Mouse (Mus musculus) 3T3-L1 (cell line): ENCODE measurements around the gene Chn1.
A peak's percentile ranks its signal among the peaks of the same experiment; 100 is the strongest.

Source experiments
- DNase-seq: peaks from one replicate; pipeline ENCODE4 v3.0.0-alpha.2; 2015; ENCODE audit warnings: low read depth, low spot score

Gene Chn1

DNA sequence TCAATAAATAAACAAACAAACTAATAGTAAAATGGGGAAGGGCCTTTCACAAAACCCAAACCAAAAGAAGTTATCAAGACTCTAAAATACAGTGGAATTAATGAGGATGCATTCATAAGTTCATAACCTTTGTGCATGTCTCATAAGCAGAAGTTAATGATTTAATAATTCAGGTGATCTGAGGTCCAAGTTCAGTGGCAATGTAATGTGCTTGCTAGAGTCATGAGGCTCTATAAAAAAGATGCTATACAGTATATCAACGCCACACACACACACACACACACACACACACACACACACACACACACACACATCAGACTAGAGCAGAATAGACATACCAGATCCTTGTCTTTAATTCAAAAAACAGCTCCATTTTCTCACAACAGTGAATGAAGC is 28.8 kb downstream of the Chn1 start:
- DNase-seq, result no peak

DNA sequence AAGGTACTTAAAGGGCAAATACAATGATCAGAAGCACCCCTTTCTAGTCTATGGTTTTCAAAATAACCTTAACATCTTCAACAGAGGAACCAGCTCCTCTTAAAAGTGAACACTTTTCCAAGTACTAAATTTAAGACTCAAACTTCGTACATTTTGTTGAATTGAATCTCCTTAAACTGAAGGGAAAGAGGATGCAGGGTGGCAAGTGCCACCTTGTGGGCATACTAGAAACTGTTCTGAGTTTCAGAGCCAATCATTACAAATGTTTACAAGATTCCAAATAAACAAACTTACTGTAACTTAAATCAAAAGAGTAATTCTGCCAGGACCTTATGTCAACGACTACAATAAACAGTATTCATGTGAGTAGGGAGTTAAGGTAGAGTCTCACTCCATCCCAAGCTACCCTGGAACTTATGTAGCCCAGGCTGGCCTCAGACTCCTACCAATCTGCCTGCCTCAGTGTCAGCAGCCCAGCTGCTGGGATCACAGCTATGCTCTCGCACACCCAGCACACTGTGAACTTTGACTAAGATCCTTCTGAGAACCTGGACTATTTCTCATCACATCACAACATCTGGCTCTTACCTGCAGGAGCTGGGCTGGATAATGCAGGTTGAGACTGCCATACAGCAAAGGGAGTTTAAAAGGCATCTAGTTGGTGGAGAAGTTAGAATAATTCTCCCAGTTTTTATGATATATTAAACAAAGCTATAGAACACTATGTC is 29.3 kb downstream of the Chn1 start:
- DNase-seq, result peak; percentile 65

DNA sequence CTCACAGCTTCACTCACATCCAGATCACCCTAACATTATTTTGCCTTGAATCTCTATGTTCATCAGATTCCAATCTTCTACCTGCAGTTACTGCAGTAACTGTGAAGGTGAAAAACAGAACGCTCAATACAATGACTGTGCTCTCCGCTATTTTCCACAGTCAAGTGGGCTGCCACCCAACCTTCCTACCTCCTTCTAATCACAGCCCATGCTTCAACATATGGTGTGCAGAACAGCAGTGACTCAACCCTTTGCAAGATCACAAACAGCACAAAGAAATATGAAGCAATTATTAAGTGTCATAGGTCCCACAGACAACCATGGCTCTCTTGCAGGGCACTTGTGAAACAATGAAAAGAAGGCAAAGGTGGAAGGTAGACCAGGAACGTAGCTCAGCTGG is 33.9 kb downstream of the Chn1 start:
- no peak for DNase-seq

DNA sequence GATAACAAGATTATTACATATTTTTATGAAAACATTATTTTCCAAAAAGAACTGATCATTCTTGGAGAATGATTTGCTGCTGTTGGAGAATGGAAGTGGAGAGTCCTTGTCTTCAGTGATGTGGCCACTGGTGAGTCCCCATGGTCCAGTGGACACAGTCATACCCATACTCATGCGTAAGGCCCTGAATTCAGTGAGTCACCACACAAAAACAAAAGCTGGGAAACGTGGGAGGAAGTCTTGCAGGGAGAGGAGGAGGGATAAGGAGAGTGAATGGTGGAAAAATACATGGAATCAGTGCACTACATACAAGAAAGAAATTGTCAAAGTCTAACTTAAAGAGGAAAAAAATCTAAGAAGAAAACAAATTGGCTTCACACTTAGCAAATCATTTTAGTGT is 47.3 kb downstream of the Chn1 start:
- DNase-seq, result peak; percentile 19

DNA sequence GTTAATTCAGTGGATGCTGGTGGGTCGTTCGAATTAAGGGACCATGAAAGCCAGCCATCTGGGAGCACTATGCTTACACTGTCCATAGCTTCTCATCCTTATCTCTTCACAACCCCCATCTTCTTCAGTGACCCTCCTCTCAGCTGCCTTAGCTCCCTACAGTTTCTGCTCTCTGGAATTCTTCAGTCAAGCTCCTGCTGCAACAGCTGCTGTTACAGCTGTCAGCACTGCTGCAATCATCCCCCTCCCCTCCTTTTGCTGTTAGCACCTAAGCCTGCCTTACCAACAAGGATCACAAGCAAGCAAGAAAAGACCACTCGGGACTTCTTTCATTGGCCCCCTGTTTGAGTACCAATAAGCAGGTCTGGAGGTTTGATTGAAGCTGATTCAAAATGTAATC is 50.2 kb downstream of the Chn1 start:
- DNase-seq, result no peak

DNA sequence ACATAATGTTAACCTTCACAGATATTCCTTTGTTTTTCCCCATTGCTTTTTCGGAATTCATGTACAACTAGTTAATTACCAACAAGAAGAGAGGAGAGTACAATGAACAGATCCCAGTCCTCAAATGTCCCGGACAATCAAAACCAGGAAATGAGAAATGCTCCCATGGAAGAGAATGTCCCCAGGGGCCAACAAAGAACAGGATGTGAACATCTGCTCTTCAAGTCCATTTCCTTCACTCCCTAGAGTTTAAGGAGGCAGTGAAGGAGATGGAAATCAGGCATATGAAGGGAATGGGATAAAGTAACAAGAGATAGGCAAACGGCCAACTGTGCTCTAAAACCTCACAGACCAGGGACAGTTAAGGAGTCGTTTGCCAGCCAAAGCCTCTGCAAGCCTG is 53.3 kb downstream of the Chn1 start:
- peak; percentile 8 for DNase-seq

DNA sequence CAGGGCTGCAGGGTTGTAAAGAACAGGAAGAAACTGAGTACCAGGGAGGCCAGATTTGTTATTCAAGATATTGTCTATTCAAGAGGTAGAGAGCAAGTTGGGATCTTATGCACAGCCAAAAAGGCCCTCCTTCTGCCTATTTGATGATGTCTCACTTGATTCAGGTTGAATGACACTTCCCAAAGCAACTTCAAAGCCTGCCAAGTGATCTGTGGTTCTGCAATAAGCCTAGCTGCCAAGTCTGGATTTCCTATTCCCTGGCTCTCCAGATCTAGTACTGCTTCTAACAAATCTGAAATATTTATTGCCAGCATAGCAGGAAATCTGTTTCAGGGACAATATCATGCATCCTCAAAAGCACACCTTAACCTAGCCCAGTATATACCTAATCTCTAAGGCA is 62.7 kb downstream of the Chn1 start:
- DNase-seq, result no peak

DNA sequence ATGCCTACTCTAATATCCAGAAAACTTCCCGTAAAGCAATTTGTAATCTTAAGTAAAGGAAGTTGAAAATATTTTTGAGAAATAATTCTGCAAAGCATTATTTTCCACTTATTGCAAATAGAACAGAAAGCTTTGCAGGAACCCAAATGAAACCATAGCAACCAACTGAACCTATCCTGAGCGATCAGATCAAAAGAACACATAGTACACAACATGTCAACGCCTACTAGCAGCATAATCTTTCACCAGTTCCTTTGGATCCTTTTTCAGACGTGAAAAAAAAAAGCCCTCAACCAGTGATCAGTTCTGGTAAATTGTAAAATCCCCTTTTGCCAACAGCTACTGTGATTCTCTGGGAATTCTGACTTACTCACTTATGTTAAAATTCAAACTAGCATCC is 82.1 kb downstream of the Chn1 start:
- no peak for DNase-seq

DNA sequence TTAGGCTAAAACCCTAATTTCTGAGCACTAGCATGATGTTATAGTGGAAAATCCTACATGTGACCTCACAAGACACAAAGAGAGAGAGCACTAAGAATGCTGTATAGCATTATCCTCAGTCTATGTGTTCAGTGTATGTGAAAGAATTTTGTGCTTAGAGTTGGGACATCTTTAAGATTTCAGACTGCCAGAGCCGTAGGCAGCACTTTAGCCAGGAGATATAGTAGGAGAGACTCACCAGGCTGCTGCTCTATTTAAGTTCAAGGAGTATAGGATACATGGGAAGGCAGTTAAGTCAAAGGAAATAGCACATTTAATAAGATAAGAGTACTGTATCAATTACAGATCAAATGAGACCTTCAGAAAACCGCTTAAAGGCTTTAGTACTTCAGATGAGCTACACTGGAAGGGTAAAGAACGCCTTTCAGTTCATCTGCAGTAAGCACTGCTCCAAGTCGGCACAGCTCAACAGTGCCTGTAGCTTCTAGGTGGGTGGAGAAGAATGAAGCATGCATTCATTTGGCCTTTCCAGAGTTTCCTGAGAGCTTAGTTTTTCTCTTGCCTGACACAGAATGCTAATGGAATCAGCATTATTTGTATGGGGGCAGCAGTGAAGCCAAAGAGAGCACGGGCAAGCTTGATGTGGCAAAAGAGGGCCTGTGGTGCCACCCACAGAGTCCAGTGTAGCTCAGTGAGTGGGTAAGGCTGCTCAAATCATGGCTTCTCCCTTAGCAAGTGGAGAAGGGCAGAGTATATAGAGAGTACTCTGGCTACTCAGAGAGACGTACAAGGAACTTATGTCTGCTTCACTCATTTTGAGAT is 84.2 kb downstream of the Chn1 start:
- DNase-seq, result no peak

DNA sequence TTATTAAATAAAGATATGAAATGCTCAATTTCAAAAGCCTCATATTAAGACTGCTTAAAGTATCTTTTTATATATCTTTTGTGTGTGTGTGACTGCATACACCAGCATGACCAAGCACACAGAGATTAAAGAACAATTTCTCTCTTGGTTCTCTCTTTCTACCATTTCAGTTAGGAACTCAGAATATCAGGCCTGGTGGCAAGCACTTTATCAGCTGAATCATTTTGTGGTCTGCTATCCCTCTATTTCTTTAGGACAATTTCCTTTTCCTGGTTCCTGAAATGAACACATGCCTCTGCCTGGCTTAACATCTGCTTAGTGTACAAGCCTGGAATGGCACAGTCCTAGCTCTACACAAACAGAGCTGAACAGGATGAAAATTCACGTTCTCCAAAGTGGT is 92.6 kb downstream of the Chn1 start:
- no peak for DNase-seq

DNA sequence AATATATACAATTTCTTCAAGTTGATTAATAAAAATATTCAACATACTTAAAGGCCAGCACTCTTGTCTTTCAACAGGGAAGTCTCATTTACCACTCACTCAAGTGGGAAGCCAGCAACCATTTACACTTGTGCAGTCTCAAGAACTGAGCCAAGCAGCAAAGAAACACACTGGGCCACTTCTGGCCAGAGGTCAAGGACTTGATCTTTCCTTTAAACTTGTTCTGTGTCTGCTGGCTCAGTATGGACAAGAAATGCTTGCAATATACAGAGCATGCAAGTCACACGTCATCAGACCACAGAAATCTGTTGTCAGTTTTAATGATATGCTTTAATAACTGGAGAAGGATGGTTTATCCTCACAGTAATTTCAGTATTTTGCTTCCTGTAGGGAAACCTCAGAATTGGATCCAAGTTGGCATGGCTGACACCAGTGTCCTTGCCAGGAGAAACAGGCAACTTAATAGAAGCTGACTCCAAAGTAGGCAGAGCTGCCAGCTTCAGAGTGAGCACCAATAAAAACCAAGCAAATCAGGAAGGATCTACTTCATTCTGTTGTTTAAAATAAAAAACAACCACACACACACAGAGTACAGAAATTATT is 94.6 kb downstream of the Chn1 start:
- DNase-seq, result no peak

DNA sequence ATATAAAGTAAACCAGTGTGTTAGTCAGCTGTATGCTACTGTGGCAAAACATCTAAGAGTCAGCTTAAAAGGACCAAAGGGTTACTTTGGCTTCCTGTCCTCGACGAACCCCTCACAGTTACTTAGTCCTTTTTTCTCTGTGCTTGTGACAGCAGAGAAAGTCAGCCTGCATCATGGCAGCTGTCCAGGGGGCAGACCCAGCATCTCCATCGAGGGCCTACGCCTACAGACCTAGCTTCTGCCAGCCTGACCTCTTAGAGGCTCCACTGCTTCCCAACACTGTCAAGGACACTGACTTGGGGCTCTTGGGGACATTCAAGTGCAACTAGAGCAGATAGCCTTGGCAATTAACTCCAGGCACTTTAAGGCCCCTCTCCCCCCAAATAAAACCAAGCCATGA is 106.5 kb downstream of the Chn1 start:
- DNase-seq, result no peak

DNA sequence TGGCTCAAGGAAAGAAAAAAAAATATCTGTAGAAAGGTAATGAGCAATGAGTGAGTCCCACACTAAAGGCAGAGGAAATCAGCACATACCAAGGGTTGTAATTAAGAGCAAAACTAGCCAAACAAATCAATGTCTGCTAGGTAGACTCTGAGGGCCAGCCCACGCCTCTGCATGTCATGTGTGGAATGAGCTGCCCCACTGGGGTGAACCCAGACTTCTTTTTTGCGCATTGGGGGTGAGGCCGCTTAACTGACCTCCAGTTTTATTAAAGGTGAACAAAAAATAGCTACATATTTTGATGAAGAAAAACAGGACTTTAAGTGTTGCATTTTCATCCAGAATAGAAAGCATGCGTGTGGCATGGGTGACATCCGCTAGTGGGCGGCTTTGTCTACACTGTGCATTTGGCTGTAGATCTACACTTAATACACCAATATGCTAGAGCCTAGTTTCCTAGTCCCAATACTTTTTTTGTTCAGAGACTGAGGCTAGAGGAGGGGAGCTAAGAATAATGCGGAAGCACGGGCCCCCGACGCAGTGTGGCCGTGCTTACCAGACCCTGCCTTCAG is 114.5 kb downstream of the Chn1 start:
- no peak for DNase-seq

DNA sequence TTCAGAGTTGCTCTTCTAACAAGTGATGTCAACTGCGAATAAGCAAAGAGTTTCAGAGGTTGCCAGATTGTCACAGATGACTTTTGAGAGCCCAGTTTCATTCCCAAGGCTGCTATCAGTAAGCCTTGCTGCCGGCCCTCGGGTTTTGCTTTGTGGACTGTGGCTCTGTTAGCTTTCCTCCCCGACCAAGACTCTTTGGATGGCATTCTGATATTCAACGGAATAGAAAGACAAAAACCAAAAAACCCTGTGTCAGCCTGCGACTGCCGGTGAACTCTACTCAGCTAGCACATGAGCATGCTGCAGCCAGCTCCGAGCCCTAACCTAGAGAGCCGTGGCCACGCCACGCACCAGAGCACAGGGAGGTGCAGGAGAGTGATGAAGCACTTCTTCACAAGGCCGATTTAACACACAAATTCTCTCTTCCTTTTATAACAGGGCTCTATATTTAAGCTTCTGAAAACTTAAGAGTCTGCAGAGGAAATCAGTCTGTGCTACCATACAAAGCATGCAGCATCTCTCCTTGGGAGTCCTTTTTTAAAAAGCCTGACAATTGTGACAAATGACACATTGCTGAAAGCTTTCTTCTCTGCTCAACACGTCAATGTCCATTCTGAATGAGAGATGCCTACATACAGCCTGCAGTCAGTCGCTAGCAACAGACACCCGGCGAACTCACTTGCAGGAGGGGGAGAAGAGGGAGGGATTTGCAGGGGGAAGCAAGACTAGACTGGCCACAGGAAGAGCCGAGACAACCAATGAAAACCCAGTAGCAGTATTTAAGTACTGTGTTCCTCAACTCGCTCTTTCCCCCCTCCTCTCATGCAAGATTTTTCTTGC is 115.2 kb downstream of the Chn1 start:
- DNase-seq, result no peak

DNA sequence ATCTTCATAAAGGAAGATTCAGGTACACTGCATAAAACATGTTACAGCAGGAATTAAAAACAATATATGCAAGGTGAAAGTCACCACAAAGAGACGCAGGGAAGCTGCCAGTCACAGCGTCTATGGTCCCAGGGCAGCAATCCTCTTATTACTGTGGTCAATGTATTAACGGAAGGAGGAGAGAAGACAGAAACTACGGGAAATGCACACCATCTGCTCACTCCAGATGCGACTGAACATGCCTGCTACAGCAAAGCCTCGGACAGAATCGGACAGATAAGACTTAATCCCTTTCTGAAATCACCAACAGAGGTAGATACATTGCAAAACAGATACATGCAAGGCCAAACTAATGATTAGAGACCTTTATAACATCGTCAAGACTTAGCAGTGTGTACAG is 116.1 kb downstream of the Chn1 start:
- no peak for DNase-seq

DNA sequence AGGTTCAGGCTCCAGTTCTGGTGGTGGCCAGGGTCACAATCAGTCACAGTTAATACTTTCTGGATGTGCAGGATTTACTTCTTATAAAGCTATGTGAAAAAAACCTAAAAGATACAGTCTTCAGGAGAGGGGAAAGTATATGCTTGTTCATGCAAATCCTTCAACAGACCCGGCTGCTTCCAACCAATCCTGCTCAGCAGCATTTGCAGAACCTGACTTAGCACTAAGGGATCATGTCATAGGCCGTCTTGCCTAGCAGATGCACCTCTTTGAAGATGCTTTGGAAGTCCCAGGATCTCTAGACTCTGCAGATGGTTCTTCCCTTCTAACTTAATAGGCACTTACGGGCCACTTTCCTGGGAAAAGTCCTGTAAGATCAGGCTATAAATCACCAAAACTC is 117.2 kb downstream of the Chn1 start:
- DNase-seq, result no peak

DNA sequence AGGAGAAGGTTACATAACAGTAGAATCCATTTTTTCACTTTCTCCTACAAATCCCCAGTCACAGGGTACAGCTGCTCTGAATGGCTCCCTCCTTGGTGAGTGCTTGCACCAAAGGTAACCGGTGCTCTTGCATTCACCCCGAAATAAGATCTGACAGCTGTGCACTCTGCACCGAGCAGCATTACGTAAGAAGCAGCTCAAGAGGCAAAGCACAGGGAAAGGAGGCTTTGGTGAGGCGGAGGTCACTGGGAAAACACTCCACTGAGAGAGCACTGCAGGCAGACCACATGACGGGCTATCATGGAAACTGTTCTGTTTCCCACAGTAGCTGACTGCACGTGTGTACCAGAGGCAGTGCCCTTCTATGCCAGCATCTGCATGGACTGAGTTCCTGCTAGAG is 118.0 kb downstream of the Chn1 start:
- no peak for DNase-seq

DNA sequence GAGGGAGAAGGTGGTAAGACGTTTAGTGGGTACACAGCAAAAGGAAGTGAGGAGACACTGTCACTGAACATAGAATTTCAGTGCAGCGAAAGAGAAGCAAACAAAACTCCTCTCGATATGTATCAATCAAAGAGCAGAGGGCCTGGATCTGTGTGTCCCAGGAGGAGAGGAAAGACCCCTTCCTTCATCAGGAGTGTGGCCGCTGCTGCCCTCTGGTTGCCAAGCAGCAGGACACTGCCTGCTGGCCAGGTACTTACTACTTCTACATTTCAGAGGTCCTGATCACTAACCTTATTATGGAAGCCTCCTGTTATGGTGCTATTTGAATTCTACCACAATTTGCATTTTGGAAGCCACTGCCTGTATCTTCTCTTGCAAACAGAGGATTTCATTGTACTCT is 119.5 kb downstream of the Chn1 start:
- DNase-seq, result no peak

DNA sequence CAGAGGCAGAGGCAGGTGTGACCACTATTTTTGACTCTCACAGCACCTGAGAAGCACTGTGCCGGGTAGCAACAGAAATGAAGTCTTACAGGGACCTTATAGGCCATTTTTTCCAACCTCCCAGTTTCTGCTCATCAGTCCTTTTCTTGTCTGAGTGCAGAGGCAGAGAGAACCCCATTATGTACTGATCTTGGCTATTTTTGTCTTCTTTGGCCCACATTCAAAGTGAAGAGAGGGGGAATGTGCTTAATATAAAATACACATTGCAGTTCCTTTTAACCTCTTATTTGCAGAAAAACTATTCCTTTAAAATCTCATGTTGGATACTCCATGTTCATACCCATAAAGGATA is 120.3 kb downstream of the Chn1 start:
- DNase-seq, result no peak

DNA sequence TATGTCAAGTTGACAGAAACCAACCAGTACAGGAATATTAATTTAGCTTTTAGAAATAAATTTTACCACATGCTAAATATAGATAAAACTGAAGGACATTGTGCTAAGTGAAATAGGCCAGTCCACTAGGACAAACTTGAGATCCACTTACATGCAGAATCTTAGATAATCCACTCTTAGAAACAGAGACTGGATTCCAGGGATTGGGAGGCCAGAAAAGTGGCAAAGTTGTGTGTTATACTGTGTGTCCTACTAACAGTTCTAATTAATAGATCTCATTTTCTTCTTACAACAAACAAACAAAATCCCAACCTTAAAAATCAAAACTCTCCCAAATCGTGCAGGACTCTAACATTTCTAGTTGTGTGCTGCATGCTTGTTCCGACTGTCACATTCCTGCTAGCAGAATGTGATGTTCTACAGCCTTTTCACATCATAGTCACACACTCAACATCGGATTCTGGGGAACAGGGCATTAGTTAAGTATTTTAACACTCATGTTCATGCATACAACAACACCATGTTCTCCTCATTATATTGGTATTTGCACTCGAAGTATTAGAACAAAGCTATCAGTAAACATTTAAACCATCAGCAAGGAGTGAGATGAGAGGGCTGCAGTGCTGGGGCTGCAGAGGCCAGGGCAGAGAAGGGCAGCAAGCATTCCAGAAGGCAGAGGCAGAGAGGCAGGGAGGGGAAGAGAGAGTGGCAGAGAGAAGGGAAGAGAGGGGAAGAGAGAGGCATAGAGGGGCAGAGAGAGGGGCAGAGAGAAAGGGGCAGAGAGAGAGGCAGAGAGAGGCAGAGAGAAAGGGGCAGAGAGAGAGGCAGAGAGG is 120.9 kb downstream of the Chn1 start:
- DNase-seq, result no peak

DNA sequence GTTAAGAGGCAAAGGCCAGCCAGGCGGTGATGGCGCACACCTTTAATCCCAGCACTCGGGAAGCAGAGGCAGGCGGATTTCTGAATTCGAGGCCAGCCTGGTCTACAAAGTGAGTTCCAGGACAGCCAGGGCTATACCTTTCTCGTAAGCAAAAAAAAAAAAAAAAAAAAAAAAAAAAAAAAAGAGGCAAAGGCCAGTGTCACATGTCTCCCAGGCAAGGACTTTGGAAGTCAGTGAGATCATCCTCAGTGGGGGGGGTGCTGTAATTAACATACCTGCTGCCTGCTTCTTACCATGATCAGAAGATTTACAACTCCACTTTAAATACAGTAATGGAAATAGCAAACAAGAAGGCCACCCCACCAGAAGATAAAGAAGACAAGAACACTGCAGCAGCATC is 137.5 kb downstream of the Chn1 start:
- DNase-seq, result no peak
